8 mouse cellular contexts compared by ENCODE assay signal in the genomic region with DNA sequence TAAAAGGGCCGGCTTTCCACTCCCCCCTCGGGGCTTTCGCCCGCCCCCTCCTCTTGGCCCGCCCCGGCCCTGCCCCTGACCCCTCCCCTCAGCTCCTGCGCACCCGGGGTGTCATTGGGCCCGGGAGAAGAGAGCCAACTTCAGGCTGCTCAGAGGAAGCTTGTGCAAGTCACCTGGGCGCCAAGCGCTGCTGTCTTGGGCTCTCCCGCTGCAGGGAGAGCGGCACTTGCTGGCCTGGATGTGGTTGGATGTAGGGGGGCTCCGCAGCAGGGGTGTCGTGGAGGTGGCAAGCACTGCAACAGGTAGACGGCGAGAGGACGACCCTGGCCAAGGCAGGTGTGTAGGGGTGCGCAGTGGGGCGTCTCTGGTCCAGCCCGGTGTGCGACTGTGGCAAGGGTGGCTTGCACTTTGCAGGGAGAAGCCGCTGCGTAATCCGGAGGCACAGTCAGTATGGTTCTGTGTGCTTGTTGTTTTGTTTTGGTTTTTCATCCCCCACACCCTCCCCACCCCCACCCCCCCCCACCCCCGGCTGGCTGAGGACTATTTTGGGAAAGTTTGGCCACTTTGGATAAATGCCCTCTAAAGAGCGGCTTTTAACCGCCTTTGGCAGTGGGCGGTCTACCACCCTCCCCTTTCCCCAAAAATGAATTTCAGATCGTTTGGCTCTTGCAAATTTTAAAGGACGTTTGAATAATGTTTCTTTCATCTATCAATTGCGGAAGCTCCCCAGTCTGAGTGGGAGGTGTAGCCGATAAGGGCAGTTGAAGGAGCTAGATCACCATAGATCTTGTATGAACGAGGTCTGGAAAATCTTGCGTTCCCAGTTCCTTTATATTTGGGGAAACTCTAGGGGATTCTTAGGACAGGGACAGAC. TPM values are rescaled to one million over a fixed set of nuclear protein-coding genes. Genes with fewer than 3 reads are reported as not detected.
DNase-seq lines count a peak whose midpoint lies in the region; ATAC-seq and TF ChIP-seq lines count a peak whose summit lies in the region.

No protein-coding gene starts in this region.

- H3K9me3 ChIP-seq in lung, embryonic 15.5 days, result no peaks in the 10 kb centered on the region
- H3K9me3 ChIP-seq in embryonic facial prominence, embryonic 14.5 days (ENCODE audit: control insufficient read depth, low read length), result no peaks in the 10 kb centered on the region
- no peaks in the 10 kb centered on the region for H3K9me3 ChIP-seq in hindbrain, embryonic 16.5 days (ENCODE audit: control insufficient read depth, low read length)

- H3K4me2 ChIP-seq in lung, embryonic 15.5 days, result peak overlapping the region; percentile 98
- H3K4me2 ChIP-seq in embryonic facial prominence, embryonic 14.5 days (ENCODE audit: low read depth, low read length), result peak overlapping the region; percentile 100
- H3K4me2 ChIP-seq in hindbrain, embryonic 16.5 days (ENCODE audit: low read length), result peak overlapping the region; percentile 96
- H3K4me2 ChIP-seq in myocyte (ENCODE audit: low read depth), result peak overlapping the region; percentile 99

- H3K27me3 ChIP-seq in lung, embryonic 15.5 days, result peaks cover 49% of the 10 kb centered on the region
- H3K27me3 ChIP-seq in embryonic facial prominence, embryonic 14.5 days (replicated peaks; ENCODE audit: control insufficient read depth, insufficient read depth, low read length), result peaks cover 53% of the 10 kb centered on the region
- H3K27me3 ChIP-seq in hindbrain, embryonic 16.5 days (replicated peaks; ENCODE audit: control insufficient read depth, insufficient read depth, low read length), result peaks cover 4% of the 10 kb centered on the region
- peaks cover 23% of the 10 kb centered on the region for H3K27me3 ChIP-seq in myocyte (ENCODE audit: control insufficient read depth, insufficient read depth, insufficient read length)

- peak overlapping the region; percentile 5 for H3ac ChIP-seq in myocyte (ENCODE audit: control insufficient read depth, insufficient read length)

- H3K36me3 ChIP-seq in lung, embryonic 15.5 days, result no peaks in the 10 kb centered on the region
- no peaks in the 10 kb centered on the region for H3K36me3 ChIP-seq in embryonic facial prominence, embryonic 14.5 days (ENCODE audit: control insufficient read depth, insufficient read depth, low read length)
- no peaks in the 10 kb centered on the region for H3K36me3 ChIP-seq in hindbrain, embryonic 16.5 days (ENCODE audit: control insufficient read depth, insufficient read depth, low read length)
- no peaks in the 10 kb centered on the region for H3K36me3 ChIP-seq in myocyte (ENCODE audit: control insufficient read depth, insufficient read depth)

- peak overlapping the region; percentile 61 for H3K4me3 ChIP-seq in lung, embryonic 15.5 days
- peak overlapping the region; percentile 67 for H3K4me3 ChIP-seq in embryonic facial prominence, embryonic 14.5 days (ENCODE audit: low read depth, low read length)
- peak overlapping the region; percentile 80 for H3K4me3 ChIP-seq in hindbrain, embryonic 16.5 days (ENCODE audit: low read length)
- H3K4me3 ChIP-seq in myocyte, result peak overlapping the region; percentile 28

- peak overlapping the region; percentile 52 for H3K9ac ChIP-seq in lung, embryonic 15.5 days
- peak overlapping the region; percentile 65 for H3K9ac ChIP-seq in embryonic facial prominence, embryonic 14.5 days (ENCODE audit: low read depth, low read length)
- peak overlapping the region; percentile 80 for H3K9ac ChIP-seq in hindbrain, embryonic 16.5 days (ENCODE audit: low read depth, low read length)

- no peak for DNase-seq in lung, postnatal 25 days (ENCODE audit: low spot score)
- DNase-seq in embryonic facial prominence, embryonic 14.5 days (ENCODE audit: low spot score), result no peak
- DNase-seq in spleen, postnatal 36 days (ENCODE audit: low spot score in 2 of 2), result no peak
- no peak for DNase-seq in right cerebral cortex, postnatal 4 days
- no peak for DNase-seq in gastrocnemius, adult 18-20 months (ENCODE audit: low spot score)

- 1% methylated on average over 34 of the region's 35 CpGs for WGBS in lung, embryonic 15.5 days
- 1% methylated on average over 26 of the region's 35 CpGs for whole genome bisulfite sequencing in embryonic facial prominence, embryonic 14.5 days
- WGBS in hindbrain, embryonic 16.5 days, result 1% methylated on average over 32 of the region's 35 CpGs

- no peak for TF ChIP-seq POLR2A in myocyte (IDR thresholded peaks at IDR 0.05; ENCODE audit: insufficient read length, low read depth)

- peaks cover 19% of the 10 kb centered on the region for H3K4me1 ChIP-seq in lung, embryonic 15.5 days
- 0 out of 2 replicates have a peak, but pooled peaks cover 3% of the 10 kb centered on the region for H3K4me1 ChIP-seq in embryonic facial prominence, embryonic 14.5 days (ENCODE audit: control insufficient read depth, insufficient read depth, low read length)
- H3K4me1 ChIP-seq in hindbrain, embryonic 16.5 days (ENCODE audit: control insufficient read depth, insufficient read depth, low read depth, low read length), result peaks cover 8% of the 10 kb centered on the region

- H3K27ac ChIP-seq in lung, embryonic 15.5 days, result no peak overlapping the region
- H3K27ac ChIP-seq in embryonic facial prominence, embryonic 14.5 days (replicated peaks; ENCODE audit: low read depth, low read length), result no peak overlapping the region
- no peak overlapping the region for H3K27ac ChIP-seq in hindbrain, embryonic 16.5 days (ENCODE audit: low read depth, low read length)

- ATAC-seq in lung, embryonic 15.5 days (ENCODE audit: borderline replicate concordance, extremely low read depth, low FRiP score, low TSS enrichment), result peak; percentile 29
- ATAC-seq in embryonic facial prominence, embryonic 14.5 days (ENCODE audit: low read depth), result peak; percentile 20
- peak; percentile 84; the same call in 1 of the 2 replicates for ATAC-seq in hindbrain, embryonic 16.5 days

- H3K79me2 ChIP-seq in myocyte (ENCODE audit: control insufficient read depth, insufficient read depth), result no peaks in the 10 kb centered on the region

TF ChIP-seq in myocyte, 11 proteins besides CTCF, POLR2A, EP300 and RAD21:
- TF ChIP-seq TCF12 (IDR thresholded peaks at IDR 0.05; ENCODE audit: insufficient read depth, poor library complexity, severe bottlenecking) (no peak), E2F4 (IDR thresholded peaks at IDR 0.05; ENCODE audit: insufficient read depth) (no peak), POLR2AphosphoS2 (IDR thresholded peaks at IDR 0.05; ENCODE audit: insufficient read length, low read depth) (no peak), MYOD1 (IDR thresholded peaks at IDR 0.05; ENCODE audit: control insufficient read depth in 1 of 3, insufficient read length in 2 of 3, low read depth in 2 of 3) (no peak), CEBPB (IDR thresholded peaks at IDR 0.05; ENCODE audit: insufficient read depth, poor library complexity, severe bottlenecking) (no peak), MAX (IDR thresholded peaks at IDR 0.05; ENCODE audit: low read depth) (no peak), USF1 (IDR thresholded peaks at IDR 0.05; ENCODE audit: low read depth) (no peak), SRF (IDR thresholded peaks at IDR 0.05; ENCODE audit: control insufficient read depth, insufficient read length, low read depth) (no peak), MYOG (IDR thresholded peaks at IDR 0.05; ENCODE audit: control insufficient read depth in 1 of 3, insufficient read depth in 1 of 3, insufficient read length in 2 of 3, low read depth in 2 of 3) (no peak), TCF3 (IDR thresholded peaks at IDR 0.05; ENCODE audit: insufficient read length, low read depth) (no peak), REST (IDR thresholded peaks at IDR 0.05; ENCODE audit: insufficient read depth, insufficient read length) (no peak)
TF ChIP-seq in myocyte: peak in this region for 0.

RNA-seq across cellular contexts. Expression of gene Nr3c2, which starts 3.2 kb away (rescaled TPM):
- polyA plus RNA-seq in lung, embryonic 15.5 days (2015; fragmentation: Nextera tagmentation; extraction: Ambion mirVana), result 2.5 and 3.0 TPM in 2 replicates
- polyA plus RNA-seq in embryonic facial prominence, embryonic 14.5 days (2014; fragmentation: Nextera tagmentation; extraction: Ambion mirVana), result 6.5 and 7.7 TPM in 2 replicates
- 4.8 and 5.3 TPM in 2 replicates for polyA plus RNA-seq in hindbrain, embryonic 16.5 days (2015; fragmentation: Nextera tagmentation; extraction: Ambion mirVana)
- polyA plus RNA-seq in myocyte (2012; fragmentation: generic; extraction: Trizol), result 0.11 TPM
- total RNA-seq in gastrocnemius, adult 18-20 months (2021), result 10 to 100 TPM; 16.4 to 19.3 TPM

Comparison
In these comparisons a context has a peak if more than half of its experiments do, and no peak if none do; other contexts are left out.
1. ATAC-seq: peak in every context shown above with its lines; median percentile 84 in hindbrain, embryonic 16.5 days; 29 in lung, embryonic 15.5 days; 20 in embryonic facial prominence, embryonic 14.5 days.
2. H3K4me3 ChIP-seq: peak in every context shown above with its lines; median percentile 80 in hindbrain, embryonic 16.5 days; 67 in embryonic facial prominence, embryonic 14.5 days; 61 in lung, embryonic 15.5 days; 28 in myocyte.